Mouse (Mus musculus) adrenal gland, postnatal 10 days (tissue): ENCODE data around the gene Gm1043. TPM values are rescaled to one million over a fixed set of nuclear protein-coding genes. Genes with fewer than 3 reads are reported as not detected.
A peak's percentile ranks its signal among the peaks of the same experiment; 100 is the strongest.

ENCODE experiments used
- DNase-seq: peaks from one replicate; pipeline ENCODE4 v3.0.0; 2021; ENCODE audit warnings: mixed read lengths
- long read RNA-seq, 2 experiments: library from polyadenylated mRNA; stranded (forward); transcript quantifications; one replicate each; pipeline ENCODE4 v2.0.0; 2021
- total RNA-seq, 2 experiments: library from RNA; stranded (reverse); gene quantifications; 2 replicates each; pipeline ENCODE4 v1.2.3; 2021

Gene Gm1043
- total RNA-seq: under 1 TPM; 0.60 to 0.67 TPM
- long read RNA-seq, experiment 1, partial matches to known transcripts: 0 of 1 reads
- long read RNA-seq, experiment 1, other reads (novel, unspliced or antisense): 1 of 1 reads
- long read RNA-seq, experiment 2: 0 reads

GRCm38 (mm10) chr5:37085241-37085640, at the start of gene Gm1043:
TSS of gene Gm1043 (plus strand) at chr5:37085370.
- DNase-seq: no peak

GRCm38 (mm10) chr5:37035896-37036295, 49.3 kb upstream of the Gm1043 start:
- DNase-seq: no peak

- DNase-seq: no peak
These were observed 48.3 kb upstream of the Gm1043 start for GRCm38 (mm10) chr5:37036884-37037283.

- DNase-seq: no peak
These were observed 45.3 kb upstream of the Gm1043 start for GRCm38 (mm10) chr5:37039908-37040307.

- no peak for DNase-seq
These were observed 44.5 kb upstream of the Gm1043 start for GRCm38 (mm10) chr5:37040711-37041110.

GRCm38 (mm10) chr5:37041651-37042050, 43.5 kb upstream of the Gm1043 start:
- no peak for DNase-seq

DNA sequence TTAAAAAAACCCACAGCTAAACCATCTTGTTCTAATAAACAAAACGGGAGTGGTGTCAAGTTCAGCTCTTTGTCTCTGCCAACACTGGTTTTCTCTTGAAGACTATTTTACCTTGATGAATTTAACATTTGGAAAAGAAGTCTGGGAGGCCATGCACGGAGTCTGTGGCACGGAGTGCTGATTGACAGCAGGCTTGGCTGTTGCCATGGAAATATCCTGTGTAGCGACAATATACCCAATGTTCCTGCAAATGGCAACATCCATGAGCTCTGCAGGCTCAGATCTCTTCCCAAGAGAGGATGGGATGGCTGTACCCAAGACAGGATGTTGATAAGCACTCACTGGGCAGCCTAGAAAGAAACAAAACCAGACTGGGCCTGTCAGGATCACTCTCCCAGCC, 42.2 kb upstream of the Gm1043 start:
- no peak for DNase-seq

- no peak for DNase-seq
These were observed 40.4 kb upstream of the Gm1043 start for GRCm38 (mm10) chr5:37044793-37045192.

DNA sequence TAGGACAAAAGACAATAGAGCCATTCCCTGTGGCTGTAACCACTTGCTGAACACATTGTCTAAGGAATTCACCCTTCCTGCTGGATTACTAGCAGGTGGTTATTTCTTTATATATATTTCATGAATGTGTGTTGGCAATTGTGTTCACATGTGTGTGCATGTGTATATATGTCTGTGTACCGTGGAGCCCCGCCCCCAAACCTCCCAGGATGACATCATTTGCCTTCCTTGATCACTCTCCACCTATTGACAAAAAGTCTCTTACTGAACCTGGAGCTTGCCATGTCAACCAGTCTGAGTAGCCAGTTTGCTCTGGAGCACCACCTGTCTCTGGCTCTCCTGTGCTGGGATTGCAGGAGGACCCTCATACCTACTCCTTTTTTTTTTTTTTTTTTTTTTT, 39.6 kb upstream of the Gm1043 start:
- DNase-seq: no peak

GRCm38 (mm10) chr5:37046791-37047190, 38.4 kb upstream of the Gm1043 start:
- no peak for DNase-seq

DNA sequence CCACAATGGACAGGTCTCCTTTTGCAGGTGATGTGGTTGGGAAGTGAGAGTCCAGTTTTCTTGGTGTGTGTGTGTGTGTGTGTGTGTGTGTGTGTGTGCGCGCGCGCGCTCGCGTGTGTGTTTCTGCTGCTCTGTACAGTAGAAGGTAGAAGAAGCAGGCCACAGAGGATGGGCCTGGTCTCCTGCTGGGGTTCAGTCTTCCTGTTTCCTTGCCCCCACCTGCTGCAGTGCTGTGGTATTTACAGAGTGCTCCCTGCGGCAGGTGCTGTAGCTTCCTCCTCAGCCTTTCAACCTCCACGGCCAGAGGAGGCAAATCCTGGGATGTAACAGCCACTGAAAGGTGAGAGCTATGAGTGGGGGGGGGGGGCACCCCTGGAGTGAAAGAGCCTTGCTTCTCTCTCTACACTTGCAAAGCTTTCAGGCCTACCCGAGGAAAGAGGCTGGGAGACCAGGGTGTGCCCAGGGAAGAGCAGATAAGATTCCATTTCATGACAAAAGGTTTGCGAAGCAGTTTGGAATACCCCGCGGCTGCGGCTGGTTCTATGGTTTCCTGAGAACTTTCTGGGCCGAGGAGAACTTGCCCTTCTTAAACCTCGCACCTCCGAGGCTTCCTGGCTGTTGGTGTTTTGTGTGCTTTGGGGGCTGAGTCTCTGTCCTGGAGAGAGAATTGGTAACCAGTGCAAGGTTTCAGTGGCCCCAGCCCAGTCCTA, 37.8 kb upstream of the Gm1043 start:
- DNase-seq: no peak

DNA sequence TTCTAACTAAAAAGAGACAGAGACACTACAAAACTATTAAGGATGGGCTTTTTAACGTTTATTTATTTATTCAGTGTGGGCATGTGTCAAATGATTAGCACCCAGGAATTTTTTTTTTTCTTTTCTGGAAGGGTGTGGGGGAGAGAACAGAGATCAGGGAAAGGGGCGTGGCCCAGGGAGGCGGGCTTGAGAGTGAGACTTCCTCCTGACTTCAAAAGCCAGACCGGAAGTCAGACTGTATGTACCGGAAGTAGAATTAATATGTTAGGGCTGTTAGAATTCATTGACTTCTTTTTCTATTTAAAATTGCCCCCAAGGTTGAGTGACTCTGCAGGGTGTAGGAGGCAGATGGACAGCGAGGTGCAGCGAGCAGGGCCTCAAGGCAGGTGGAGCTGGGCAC, 37.2 kb upstream of the Gm1043 start:
- no peak for DNase-seq

GRCm38 (mm10) chr5:37049111-37049510, 36.1 kb upstream of the Gm1043 start:
- no peak for DNase-seq

DNA sequence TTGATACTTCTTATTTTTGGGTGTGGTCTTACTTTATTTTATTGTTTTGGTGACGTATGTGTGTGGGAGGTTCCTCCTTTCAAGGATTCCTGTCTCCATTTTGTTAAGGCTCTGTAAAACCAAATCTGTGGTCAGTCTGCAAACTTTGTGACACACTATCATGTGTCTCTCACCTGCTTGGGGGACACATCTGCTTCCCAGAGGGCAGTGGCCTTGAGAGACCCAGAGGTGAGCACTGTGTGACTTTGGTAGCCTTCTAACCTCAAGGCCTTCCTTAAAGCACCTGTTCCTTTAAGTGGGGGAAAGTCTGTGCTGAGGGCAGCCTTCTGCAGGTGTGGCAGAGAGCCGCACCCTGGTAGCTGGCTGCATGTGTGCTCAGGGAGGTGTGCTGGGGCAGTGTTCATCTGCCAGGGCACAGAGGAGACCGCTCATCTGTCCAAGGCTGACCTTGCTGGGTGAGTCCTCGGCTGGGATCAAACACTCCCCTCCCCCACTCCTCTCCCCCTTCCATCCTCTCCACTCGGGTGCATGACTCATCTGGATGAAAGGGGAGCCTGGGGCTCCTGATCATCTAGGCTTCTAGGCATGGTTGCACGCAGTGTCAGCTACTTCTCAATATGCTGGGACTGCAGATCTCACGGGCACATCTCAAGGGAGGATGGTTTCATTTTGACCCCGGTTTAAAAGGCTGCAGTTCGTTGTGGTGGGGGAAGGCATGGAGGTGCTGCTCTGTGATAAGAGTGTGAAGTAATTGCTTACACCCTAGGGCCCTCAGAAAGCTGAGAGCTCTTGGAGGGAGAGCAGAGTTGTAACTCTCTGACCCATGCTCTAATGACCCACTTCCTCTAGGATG, 34.4 kb upstream of the Gm1043 start:
- peak; percentile 68 for DNase-seq

DNA sequence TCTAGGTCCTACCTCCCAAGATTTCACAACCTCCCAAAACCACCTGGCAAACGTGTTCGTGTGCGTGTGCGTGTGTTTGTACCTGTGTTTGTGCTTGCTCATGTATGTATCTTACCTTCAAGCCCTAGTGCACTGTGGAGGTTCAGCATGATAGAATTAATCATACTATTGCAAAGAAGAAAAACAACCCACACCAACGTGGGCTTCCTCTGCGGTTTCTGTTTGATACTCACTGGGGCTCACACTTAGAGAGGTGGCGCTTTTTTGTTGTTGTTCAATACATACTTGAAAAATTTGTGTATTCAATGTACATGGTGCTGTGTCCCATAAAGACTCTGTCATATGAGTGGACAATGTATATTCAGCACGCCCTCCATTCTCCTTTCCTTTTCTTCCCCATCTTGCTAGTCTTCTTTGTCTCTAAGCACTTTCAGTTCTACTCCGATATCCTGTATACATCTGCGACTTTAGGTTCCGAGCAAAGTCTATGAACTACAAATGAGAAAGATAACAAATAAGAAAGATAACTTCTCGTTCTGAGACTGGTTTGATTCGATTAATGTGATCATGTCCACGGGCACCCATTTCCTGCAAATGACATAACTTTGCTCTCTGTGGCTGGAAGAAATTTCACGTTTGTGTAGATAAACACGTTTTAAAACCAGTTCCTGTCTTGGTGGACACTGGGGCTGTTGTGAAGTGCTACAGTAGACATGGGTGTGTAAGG, 33.6 kb upstream of the Gm1043 start:
- DNase-seq: no peak

DNA sequence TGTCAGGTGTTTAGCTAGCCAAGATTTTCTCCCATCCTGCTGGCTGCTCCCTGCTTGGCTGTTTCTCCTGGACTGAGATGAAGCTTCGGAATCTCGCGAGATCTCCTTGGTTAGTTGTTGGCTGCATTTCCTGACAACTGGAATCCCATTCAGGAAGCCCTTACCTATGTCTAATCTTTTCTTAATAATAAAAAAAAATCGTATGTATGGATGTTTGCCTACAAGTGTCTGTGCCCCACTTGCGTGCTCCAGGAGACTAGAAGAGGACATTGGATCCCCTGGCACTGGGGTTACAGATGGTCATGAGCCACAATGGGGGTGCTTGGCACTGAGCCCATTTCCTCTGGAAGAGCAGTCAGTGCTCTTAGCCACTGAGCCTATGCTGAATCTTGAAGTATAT, 32.3 kb upstream of the Gm1043 start:
- no peak for DNase-seq

- no peak for DNase-seq
These were observed 29.4 kb upstream of the Gm1043 start for GRCm38 (mm10) chr5:37055789-37056188.

DNA sequence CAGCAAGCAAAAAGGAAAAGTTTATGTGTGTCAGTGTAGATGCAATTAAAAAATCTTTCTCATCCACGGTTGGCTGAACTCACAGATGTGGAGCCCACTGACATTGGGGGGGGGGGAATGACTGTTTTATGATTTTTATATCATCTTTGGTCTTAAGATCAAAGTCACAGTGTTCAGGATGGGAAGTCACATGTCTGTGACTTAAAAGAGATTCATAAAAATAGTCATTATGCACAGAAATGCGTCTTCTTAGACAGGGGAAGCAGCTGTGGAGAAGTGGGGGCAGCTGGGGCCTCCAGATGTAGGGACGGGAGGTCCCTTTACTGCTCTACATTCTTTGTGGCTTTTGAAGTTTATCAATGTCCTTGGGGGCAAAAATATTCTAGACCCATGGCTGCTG, 28.7 kb upstream of the Gm1043 start:
- no peak for DNase-seq

GRCm38 (mm10) chr5:37061612-37062011, 23.6 kb upstream of the Gm1043 start:
- DNase-seq: no peak

DNA sequence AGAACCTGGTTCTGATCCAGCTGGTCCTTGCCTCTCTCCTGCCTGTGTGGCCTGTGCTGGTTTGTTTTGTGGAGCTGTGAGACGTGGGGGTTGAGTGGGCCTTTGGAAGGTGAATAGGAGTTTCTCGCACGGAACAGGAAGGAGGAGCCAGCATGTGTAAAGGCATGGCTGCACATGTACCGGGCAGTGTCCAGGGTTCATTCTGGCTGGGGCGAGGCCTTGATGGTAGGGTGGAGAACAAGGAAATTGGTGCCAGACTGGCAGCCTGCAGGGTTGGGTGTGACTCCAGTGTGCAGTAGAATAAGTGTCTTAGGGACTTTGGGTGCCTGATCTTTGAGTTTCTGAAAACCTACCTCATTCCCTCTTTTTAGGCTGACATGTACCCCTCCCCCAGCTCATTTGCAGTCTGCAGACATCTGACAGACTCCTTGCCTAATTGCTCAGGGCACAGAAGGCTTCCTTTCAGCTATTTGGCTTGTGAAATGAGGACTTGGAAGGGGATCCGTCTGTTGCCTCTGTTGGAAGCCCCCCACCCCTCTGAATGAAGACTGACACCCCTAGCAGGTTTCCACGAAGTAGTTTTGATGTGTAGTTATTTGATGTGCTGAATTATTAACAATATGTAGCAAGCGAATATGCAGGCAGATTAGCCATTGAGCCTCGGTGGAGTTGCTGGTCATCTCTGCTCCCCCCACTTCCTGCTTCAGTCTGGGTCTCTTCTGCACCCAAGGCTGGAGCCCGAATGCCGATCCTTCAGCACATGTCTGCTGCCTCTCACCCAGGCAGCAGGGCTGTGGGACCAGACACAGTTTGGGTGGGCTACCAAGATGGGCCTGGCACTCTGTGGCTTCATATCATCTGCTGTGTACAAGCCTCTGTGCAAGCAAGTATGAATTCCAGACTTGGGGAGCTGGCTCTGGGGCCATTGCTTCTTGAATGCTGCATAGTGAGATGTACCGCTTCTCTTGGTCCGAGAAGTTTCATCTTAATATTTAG, 20.4 kb upstream of the Gm1043 start:
- DNase-seq: no peak
